Mouse (Mus musculus) intestine, embryonic 15.5 days (tissue): ENCODE results near the gene Hspbp1. TPM values are rescaled to one million over a fixed set of nuclear protein-coding genes. Genes with fewer than 3 reads are reported as not detected.

ENCODE experiments used
- ATAC-seq: fragments of 200-750 bp; cut with Nextera tagmentation; 2 replicates; pipeline ENCODE4 v1.8.0; 2017; ENCODE audit warnings: moderate TSS enrichment, moderate library complexity
- H3K27ac ChIP-seq: fragments of 300-500 bp; sonication (generic); 2 replicates; pipeline ENCODE4 v1.5.1; 2015; ENCODE audit warnings: mild to moderate bottlenecking, inconsistent platforms
- H3K27me3 ChIP-seq: fragments of 300-500 bp; sonication (generic); replicated peaks from 2 replicates; pipeline ENCODE4 v1.6.1; 2015; ENCODE audit warnings: inconsistent platforms
- H3K36me3 ChIP-seq: fragments of 300-500 bp; sonication (generic); 2 replicates; pipeline ENCODE4 v1.6.1; 2015; ENCODE audit warnings: inconsistent platforms
- H3K4me1 ChIP-seq: fragments of 300-500 bp; sonication (generic); replicated peaks from 2 replicates; pipeline ENCODE4 v1.6.1; 2015; ENCODE audit warnings: inconsistent platforms
- H3K4me2 ChIP-seq: fragments of 300-500 bp; sonication (generic); replicated peaks from 2 replicates; pipeline ENCODE4 v1.6.1; 2015; ENCODE audit warnings: mild to moderate bottlenecking, inconsistent platforms
- H3K4me3 ChIP-seq: fragments of 300-500 bp; sonication (generic); replicated peaks from 2 replicates; pipeline ENCODE4 v1.5.1; 2015; ENCODE audit warnings: inconsistent platforms
- H3K9ac ChIP-seq: fragments of 300-500 bp; sonication (generic); 2 replicates; pipeline ENCODE4 v1.6.1; 2015; ENCODE audit warnings: inconsistent platforms
- H3K9me3 ChIP-seq: fragments of 300-500 bp; sonication (generic); 2 replicates; pipeline ENCODE4 v1.6.1; 2016; ENCODE audit warnings: inconsistent platforms
- WGBS: fragments of 180-500 bp; shearing (Covaris S2); methylation state at CpG from one replicate; pipeline ENCODE4 v1.1.7; 2015; 5-methylcytosine and 5-hydroxymethylcytosine counted together
- polyA plus RNA-seq: library from polyadenylated mRNA; unstranded; fragments of >200 nt; fragmentation: Nextera tagmentation; extraction: Ambion mirVana; gene quantifications from 2 replicates; pipeline ENCODE4 v1.2.1, GENCODE M21; 2015

Hspbp1 gene
- polyA plus RNA-seq, 1 experiment from 2014 or later, result 98.2 TPM

DNA sequence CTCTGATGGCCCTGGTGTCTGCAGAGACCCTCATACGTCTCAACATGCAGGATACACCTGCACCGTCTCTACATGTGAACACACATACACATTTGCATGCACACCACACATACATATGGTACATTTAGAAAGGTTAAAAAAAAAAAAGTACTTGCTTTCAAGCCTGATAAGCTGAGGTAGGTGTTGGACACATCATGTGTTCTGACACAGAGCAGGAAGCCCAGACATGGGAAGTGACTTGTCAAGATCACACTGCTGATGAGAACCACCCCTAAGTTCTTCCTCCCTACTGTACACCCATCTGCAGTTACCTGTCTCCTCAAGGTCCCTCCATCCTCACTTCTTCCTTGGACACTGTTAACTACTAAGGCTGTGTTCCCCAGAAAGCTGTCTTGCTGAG is 58.9 kb downstream of the Hspbp1 start:
- no peak for ATAC-seq

DNA sequence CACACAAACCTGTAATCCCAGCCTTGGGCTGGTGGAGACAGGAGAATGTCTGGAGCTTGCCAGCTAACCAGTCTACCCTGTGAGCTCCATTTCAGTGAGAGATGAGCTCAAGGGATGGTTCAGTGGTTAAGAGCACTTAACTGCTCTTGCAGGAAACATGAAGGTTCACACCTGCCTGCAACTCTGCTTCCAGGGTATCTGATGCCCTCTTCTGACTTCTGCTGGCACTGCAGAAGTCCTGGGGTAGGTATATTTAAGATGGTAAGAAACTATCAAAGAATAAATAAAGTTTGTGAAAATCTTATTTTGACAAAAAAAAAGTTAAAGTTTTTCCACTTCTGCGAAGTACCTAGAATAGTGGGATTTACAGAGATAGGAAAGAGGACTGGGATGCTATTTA is 60.5 kb downstream of the Hspbp1 start:
- Histone ChIP-seq H3K9ac (no peak overlapping the region), H3K4me1 (no peaks in the 10 kb centered on the region), H3K4me3 (no peak overlapping the region), H3K27ac (no peak overlapping the region), H3K9me3 (no peaks in the 10 kb centered on the region), H3K4me2 (no peak overlapping the region), H3K27me3 (no peaks in the 10 kb centered on the region), H3K36me3 (peaks cover 8% of the 10 kb centered on the region; the same call in 1 of the 2 replicates)
- 57% methylated on average over 1 of the region's 1 CpGs for WGBS
- ATAC-seq, result no peak

More for the DNA sequence above, 58.9 kb downstream of the Hspbp1 start:
- Histone ChIP-seq H3K9me3 (no peaks in the 10 kb centered on the region), H3K4me2 (no peak overlapping the region), H3K27ac (no peak overlapping the region), H3K36me3 (peaks cover 11% of the 10 kb centered on the region; the same call in 1 of the 2 replicates), H3K4me3 (no peak overlapping the region), H3K9ac (no peak overlapping the region), H3K4me1 (no peaks in the 10 kb centered on the region), H3K27me3 (no peaks in the 10 kb centered on the region)
- 80% methylated on average over 2 of the region's 2 CpGs for WGBS

DNA sequence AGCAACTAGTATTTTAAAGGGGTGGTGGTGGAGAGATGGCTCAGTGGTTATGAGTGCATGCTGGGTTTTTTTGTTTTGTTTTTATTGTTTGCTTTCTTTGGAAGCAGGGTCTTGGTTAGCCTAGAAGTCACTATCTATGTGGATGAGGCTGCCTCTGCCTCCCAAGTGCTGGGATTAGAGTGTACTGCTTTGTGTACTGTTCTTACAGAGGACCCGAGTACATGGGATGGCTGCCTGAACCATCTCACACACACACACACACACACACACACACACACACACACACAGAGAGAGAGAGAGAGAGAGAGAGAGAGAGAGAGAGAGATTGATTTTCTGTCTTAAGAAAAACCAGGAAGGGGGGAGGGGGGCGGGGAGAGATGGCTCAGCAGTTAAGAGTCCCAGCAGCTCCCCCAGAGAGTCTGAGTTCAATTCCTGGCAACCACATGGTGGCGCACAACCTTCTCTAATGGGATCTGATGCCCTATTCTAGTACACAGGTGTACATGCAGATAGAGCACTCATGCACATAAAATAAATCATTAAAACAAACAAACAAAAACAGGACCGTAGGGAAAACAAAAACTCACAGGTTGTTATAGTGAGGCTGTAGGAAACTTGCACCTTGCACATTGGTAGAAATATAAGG is 61.2 kb downstream of the Hspbp1 start:
- H3K9me3 ChIP-seq, result no peaks in the 10 kb centered on the region
- WGBS, result 13% methylated on average over 4 of the region's 4 CpGs
- peak; percentile 60 for ATAC-seq
- H3K4me3 ChIP-seq, result no peak overlapping the region
- no peak overlapping the region for H3K27ac ChIP-seq
- 0 out of 2 replicates have a peak, but pooled peaks cover 5% of the 10 kb centered on the region for H3K36me3 ChIP-seq
- H3K27me3 ChIP-seq, result no peaks in the 10 kb centered on the region
- no peaks in the 10 kb centered on the region for H3K4me1 ChIP-seq
- H3K4me2 ChIP-seq, result no peak overlapping the region
- no peak overlapping the region for H3K9ac ChIP-seq

DNA sequence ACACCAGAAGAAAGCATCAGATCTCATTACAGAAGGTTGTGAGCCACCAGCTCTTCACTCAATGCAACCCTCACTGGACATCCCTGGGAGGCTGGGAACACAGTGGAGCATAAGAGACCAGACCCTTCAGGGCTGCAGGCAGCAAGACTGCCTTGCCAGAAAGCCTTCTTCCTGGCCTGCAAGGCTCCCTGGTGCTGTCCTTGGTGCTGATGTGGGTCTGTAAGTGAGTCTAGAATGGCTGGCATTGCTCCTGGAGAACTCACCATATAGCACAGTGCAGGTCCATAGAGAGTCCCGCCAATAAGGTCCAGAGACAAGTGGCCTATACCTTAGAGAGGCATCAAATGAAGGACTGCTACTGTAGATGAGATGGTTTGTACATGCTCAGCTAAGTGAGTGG is 64.9 kb downstream of the Hspbp1 start:
- Histone ChIP-seq H3K9ac (no peak overlapping the region), H3K4me1 (no peaks in the 10 kb centered on the region), H3K4me2 (no peak overlapping the region), H3K36me3 (no peaks in the 10 kb centered on the region), H3K9me3 (no peaks in the 10 kb centered on the region), H3K4me3 (no peak overlapping the region), H3K27ac (no peak overlapping the region), H3K27me3 (no peaks in the 10 kb centered on the region)
- WGBS, result 30% methylated on average over 1 of the region's 1 CpGs
- ATAC-seq, result no peak

DNA sequence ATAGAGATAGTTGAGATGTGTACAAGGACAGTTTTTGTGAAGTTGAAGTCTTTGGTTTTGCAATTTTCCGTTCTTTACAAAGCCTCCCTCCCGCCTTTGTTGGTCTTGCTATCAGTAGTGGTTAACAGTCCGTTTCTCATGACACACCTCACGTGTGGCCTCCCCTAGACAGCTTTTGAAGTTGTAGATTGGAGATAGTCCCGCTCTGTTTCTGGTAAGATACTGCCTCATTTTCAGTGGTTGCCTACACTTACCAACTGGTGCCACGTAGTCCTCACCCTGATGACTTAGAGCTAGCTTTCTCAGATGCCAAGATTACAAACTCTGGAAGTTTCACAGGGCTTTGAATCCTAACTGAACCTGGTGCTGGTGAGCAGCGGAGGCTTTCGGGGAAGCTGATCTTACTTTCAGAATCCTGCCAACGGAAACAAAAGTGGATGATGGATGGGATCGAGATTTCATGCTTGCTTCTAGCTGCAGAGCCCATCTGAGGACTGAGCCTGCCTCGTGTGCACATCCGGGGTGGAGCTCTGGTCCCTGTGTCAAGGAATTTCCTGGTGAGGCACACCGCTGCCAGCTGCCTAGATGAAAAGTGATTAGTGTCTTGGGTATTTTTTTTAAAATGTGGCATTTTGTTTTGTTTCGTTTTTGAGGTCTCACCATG is 71.0 kb downstream of the Hspbp1 start:
- 71% methylated on average over 14 of the region's 14 CpGs for WGBS
- no peak for ATAC-seq

DNA sequence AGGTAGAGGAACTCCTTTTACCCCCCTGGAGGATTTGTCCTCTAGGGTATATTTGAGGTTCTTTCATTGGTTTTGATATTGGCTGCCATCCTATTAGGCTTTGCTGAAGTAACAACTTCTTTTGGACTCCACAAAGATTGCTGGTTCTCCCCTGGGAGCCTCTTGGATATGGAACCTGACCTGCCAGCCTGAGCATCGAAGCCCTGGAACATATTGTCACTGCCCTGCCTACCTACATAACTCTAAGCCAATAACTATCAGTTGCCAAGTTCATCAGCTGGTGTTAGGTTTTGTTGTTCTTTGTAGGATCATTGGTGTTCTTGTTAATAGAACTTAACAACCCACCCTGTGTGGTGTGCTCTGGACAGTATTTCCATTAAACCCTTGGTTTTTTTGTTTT is 71.9 kb downstream of the Hspbp1 start:
- WGBS, result 68% methylated on average over 1 of the region's 1 CpGs
- H3K4me2 ChIP-seq, result no peak overlapping the region
- ATAC-seq, result no peak
- H3K27me3 ChIP-seq, result no peaks in the 10 kb centered on the region
- H3K27ac ChIP-seq, result no peak overlapping the region
- no peaks in the 10 kb centered on the region for H3K4me1 ChIP-seq
- H3K9me3 ChIP-seq, result no peaks in the 10 kb centered on the region
- no peak overlapping the region for H3K9ac ChIP-seq
- no peaks in the 10 kb centered on the region for H3K36me3 ChIP-seq
- H3K4me3 ChIP-seq, result no peak overlapping the region

More for the DNA sequence above, 71.0 kb downstream of the Hspbp1 start:
- Histone ChIP-seq H3K4me3 (no peak overlapping the region), H3K9me3 (no peaks in the 10 kb centered on the region), H3K4me2 (no peak overlapping the region), H3K36me3 (no peaks in the 10 kb centered on the region), H3K9ac (no peak overlapping the region), H3K27ac (no peak overlapping the region), H3K27me3 (no peaks in the 10 kb centered on the region), H3K4me1 (no peaks in the 10 kb centered on the region)

DNA sequence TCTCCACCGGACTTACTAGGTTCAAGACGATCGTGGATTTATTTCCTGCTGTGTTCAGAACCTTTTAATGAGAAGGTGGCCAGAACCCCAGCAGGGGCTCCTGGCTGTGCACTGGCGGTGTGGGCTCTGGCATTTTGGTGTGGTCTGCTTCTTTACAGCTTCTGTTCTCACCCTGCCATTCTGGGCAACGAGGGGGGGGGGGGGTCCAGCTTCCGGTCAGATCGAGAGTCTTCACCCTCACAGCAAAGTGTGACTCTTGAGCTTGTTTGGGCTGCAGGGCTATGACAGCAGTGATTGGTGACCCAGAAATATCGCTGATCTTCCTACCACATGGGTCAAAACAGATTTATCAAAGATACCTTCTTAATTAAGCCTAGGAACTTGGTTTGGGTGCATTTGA is 72.5 kb downstream of the Hspbp1 start:
- H3K4me1 ChIP-seq, result no peaks in the 10 kb centered on the region
- H3K27me3 ChIP-seq, result no peaks in the 10 kb centered on the region
- no peak for ATAC-seq
- H3K36me3 ChIP-seq, result no peaks in the 10 kb centered on the region
- no peak overlapping the region for H3K9ac ChIP-seq
- no peak overlapping the region for H3K27ac ChIP-seq
- WGBS, result 62% methylated on average over 8 of the region's 8 CpGs
- H3K4me3 ChIP-seq, result no peak overlapping the region
- H3K9me3 ChIP-seq, result no peaks in the 10 kb centered on the region
- no peak overlapping the region for H3K4me2 ChIP-seq

DNA sequence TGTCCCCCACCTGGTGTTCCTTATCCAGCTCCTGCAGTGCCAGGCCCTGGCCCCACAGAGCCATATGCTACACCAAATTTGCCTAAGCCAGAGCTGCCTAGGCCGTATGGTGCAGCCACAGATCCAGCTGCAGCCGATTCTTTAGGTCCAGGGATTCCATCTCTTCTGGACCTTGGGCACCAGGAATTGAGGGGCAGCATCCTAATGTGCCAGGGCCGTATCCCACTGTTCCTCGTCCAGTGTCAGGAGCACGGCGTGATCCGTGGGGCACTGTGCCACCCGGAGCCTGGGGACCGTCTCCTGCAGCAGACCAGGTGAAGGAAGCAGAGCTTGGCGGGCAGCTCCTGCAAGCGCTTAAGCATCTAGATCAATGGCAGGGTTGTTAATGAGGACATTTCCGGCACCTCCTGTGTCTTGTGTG is 72.9 kb downstream of the Hspbp1 start:
- no peak overlapping the region for H3K4me2 ChIP-seq
- H3K4me3 ChIP-seq, result no peak overlapping the region
- WGBS, result 79% methylated on average over 12 of the region's 12 CpGs
- H3K4me1 ChIP-seq, result no peaks in the 10 kb centered on the region
- no peak for ATAC-seq
- H3K9me3 ChIP-seq, result no peaks in the 10 kb centered on the region
- H3K36me3 ChIP-seq, result no peaks in the 10 kb centered on the region
- H3K27ac ChIP-seq, result no peak overlapping the region
- H3K9ac ChIP-seq, result no peak overlapping the region
- no peaks in the 10 kb centered on the region for H3K27me3 ChIP-seq

DNA sequence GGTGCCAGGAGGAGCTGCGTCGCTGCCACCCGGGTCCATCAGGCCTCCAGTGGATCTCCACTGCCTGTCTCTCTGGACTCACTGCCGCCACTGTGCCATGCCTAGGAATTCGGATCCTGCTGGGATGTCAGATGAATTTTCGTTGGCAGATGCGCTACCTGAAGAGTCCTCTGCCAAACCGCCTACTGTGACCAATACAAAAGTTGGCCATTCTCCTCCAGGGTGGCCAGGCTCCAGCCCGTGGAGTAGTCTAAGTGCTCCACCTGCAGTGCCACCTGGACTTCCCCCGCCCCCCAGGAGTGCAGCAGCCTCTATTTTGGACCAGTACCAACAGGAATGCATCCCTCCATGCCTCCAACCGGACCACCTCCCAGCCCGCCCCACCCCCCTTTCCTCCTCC is 73.4 kb downstream of the Hspbp1 start:
- H3K9me3 ChIP-seq, result no peaks in the 10 kb centered on the region
- H3K4me3 ChIP-seq, result no peak overlapping the region
- 81% methylated on average over 12 of the region's 12 CpGs for WGBS
- H3K27me3 ChIP-seq, result no peaks in the 10 kb centered on the region
- H3K4me2 ChIP-seq, result no peak overlapping the region
- H3K36me3 ChIP-seq, result no peaks in the 10 kb centered on the region
- H3K9ac ChIP-seq, result no peak overlapping the region
- no peak for ATAC-seq
- no peaks in the 10 kb centered on the region for H3K4me1 ChIP-seq
- no peak overlapping the region for H3K27ac ChIP-seq

Other genes starting within 250 kb of the Hspbp1 start
- gene Rdh13, start 239.4 kb downstream of the Hspbp1 start, polyA plus RNA-seq, result 28.7 and 28.9 TPM in 2 replicates
- 3.4 and 3.9 TPM in 2 replicates for gene Eps8l1, start 224.4 kb downstream of the Hspbp1 start, polyA plus RNA-seq
- 42.4 and 45.8 TPM in 2 replicates for gene Ppp1r12c, start 183.4 kb downstream of the Hspbp1 start, polyA plus RNA-seq
- gene Tnnt1, start 168.7 kb downstream of the Hspbp1 start, polyA plus RNA-seq, result 21.3 and 27.1 TPM in 2 replicates
- gene Tnni3, start 160.8 kb downstream of the Hspbp1 start, polyA plus RNA-seq, result 2.2 and 3.0 TPM in 2 replicates
- 1.1 TPM in 2 replicates for gene Dnaaf3, start 152.6 kb downstream of the Hspbp1 start, polyA plus RNA-seq
- gene Syt5, start 137.5 kb downstream of the Hspbp1 start, polyA plus RNA-seq, result 7.3 and 7.7 TPM in 2 replicates
- 1.1 and 1.6 TPM in 2 replicates for gene Ptprh, start 81.0 kb downstream of the Hspbp1 start, polyA plus RNA-seq
- gene Tmem86b, start 53.6 kb downstream of the Hspbp1 start, polyA plus RNA-seq, result 9.1 and 11.7 TPM in 2 replicates
- 8.1 and 9.0 TPM in 2 replicates for gene Ppp6r1, start 26.0 kb downstream of the Hspbp1 start, polyA plus RNA-seq
- 0.63 and 1.1 TPM in 2 replicates for gene Brsk1, start 5.5 kb upstream of the Hspbp1 start, polyA plus RNA-seq
- 2.2 and 3.6 TPM in 2 replicates for gene Tmem150b, start 40.2 kb upstream of the Hspbp1 start, polyA plus RNA-seq
- 63.7 and 66.8 TPM in 2 replicates for gene Kmt5c, start 55.0 kb upstream of the Hspbp1 start, polyA plus RNA-seq
- 45.5 and 53.0 TPM in 2 replicates for gene Cox6b2, start 68.0 kb upstream of the Hspbp1 start, polyA plus RNA-seq
- gene Fam71e2, start 86.2 kb upstream of the Hspbp1 start, polyA plus RNA-seq, result not detected in 2 replicates
- 0.14 and 0.24 TPM in 2 replicates for gene Il11, start 97.8 kb upstream of the Hspbp1 start, polyA plus RNA-seq
- 1.1 and 1.8 TPM in 2 replicates for gene Tmem190, start 97.9 kb upstream of the Hspbp1 start, polyA plus RNA-seq
- 40.4 and 40.6 TPM in 2 replicates for gene Tmem238, start 104.6 kb upstream of the Hspbp1 start, polyA plus RNA-seq
- 328 and 339 TPM in 2 replicates for gene Rpl28, start 107.8 kb upstream of the Hspbp1 start, polyA plus RNA-seq
- 303 and 321 TPM in 2 replicates for gene Ube2s, start 127.5 kb upstream of the Hspbp1 start, polyA plus RNA-seq
- 0.21 and 0.27 TPM in 2 replicates for gene Shisa7, start 159.6 kb upstream of the Hspbp1 start, polyA plus RNA-seq
- 9.7 and 15.5 TPM in 2 replicates for gene Isoc2b, start 185.2 kb upstream of the Hspbp1 start, polyA plus RNA-seq
- 0.68 and 1.0 TPM in 2 replicates for gene Isoc2a, start 192.1 kb upstream of the Hspbp1 start, polyA plus RNA-seq
- not detected in 2 replicates for gene Gm36210, start 221.4 kb upstream of the Hspbp1 start, polyA plus RNA-seq
- 2.9 and 3.4 TPM in 2 replicates for gene Zfp628, start 230.1 kb upstream of the Hspbp1 start, polyA plus RNA-seq
- 3.0 and 3.5 TPM in 2 replicates for gene Nat14, start 237.0 kb upstream of the Hspbp1 start, polyA plus RNA-seq
- gene Ssc5d, start 240.7 kb upstream of the Hspbp1 start, polyA plus RNA-seq, result 2.7 and 3.5 TPM in 2 replicates